Mouse (Mus musculus): ENCODE measurements around the gene Edn3.

Gene Edn3

GRCm38 (mm10) chr2:174760479-174761121, at the start of gene Edn3:
Gene Edn3, plus strand, starts transcription at chr2:174760619.
- DNase-seq (ENCODE audit: extremely low spot score) = peak; percentile 69

GRCm38 (mm10) chr2:174712043-174712442, 48.4 kb upstream of the Edn3 start:
- DNase-seq (ENCODE audit: extremely low spot score) = no peak

GRCm38 (mm10) chr2:174715938-174716337, 44.5 kb upstream of the Edn3 start:
- no peak for DNase-seq (ENCODE audit: extremely low spot score)

- DNase-seq (ENCODE audit: extremely low spot score) = no peak
Observed at GRCm38 (mm10) chr2:174717857-174718256, 42.6 kb upstream of the Edn3 start.

- DNase-seq (ENCODE audit: extremely low spot score) = no peak
Observed at GRCm38 (mm10) chr2:174727114-174727823, 33.1 kb upstream of the Edn3 start.

GRCm38 (mm10) chr2:174731939-174732338, 28.5 kb upstream of the Edn3 start:
- DNase-seq (ENCODE audit: extremely low spot score) = no peak

- DNase-seq (ENCODE audit: extremely low spot score) = no peak
Observed at GRCm38 (mm10) chr2:174735270-174735669, 25.1 kb upstream of the Edn3 start.

- no peak for DNase-seq (ENCODE audit: extremely low spot score)
Observed at GRCm38 (mm10) chr2:174747182-174747581, 13.2 kb upstream of the Edn3 start.

- DNase-seq (ENCODE audit: extremely low spot score) = no peak
Observed at GRCm38 (mm10) chr2:174748381-174748780, 12.0 kb upstream of the Edn3 start.

- DNase-seq (ENCODE audit: extremely low spot score) = no peak
Observed at GRCm38 (mm10) chr2:174753197-174753596, 7.2 kb upstream of the Edn3 start.

GRCm38 (mm10) chr2:174754231-174754630, 6.2 kb upstream of the Edn3 start:
- no peak for DNase-seq (ENCODE audit: extremely low spot score)

GRCm38 (mm10) chr2:174759189-174759588, 1.2 kb upstream of the Edn3 start:
- no peak for DNase-seq (ENCODE audit: extremely low spot score)

- peak; percentile 20 for DNase-seq (ENCODE audit: extremely low spot score)
Observed at GRCm38 (mm10) chr2:174761452-174762101, 1.2 kb downstream of the Edn3 start.

GRCm38 (mm10) chr2:174762310-174762709, 1.9 kb downstream of the Edn3 start:
- DNase-seq (ENCODE audit: extremely low spot score) = no peak

- peak; percentile 33 for DNase-seq (ENCODE audit: extremely low spot score)
Observed at GRCm38 (mm10) chr2:174768891-174769528, 8.6 kb downstream of the Edn3 start.

- DNase-seq (ENCODE audit: extremely low spot score) = no peak
Observed at GRCm38 (mm10) chr2:174774177-174775111, 14.0 kb downstream of the Edn3 start.

- DNase-seq (ENCODE audit: extremely low spot score) = peak; percentile 7
Observed at GRCm38 (mm10) chr2:174782016-174782415, 21.6 kb downstream of the Edn3 start.

GRCm38 (mm10) chr2:174782880-174783279, 22.5 kb downstream of the Edn3 start:
- DNase-seq (ENCODE audit: extremely low spot score) = no peak

GRCm38 (mm10) chr2:174788830-174789229, 28.4 kb downstream of the Edn3 start:
- no peak for DNase-seq (ENCODE audit: extremely low spot score)

- DNase-seq (ENCODE audit: extremely low spot score) = no peak
Observed at GRCm38 (mm10) chr2:174792436-174793125, 32.2 kb downstream of the Edn3 start.

GRCm38 (mm10) chr2:174793181-174793580, 32.8 kb downstream of the Edn3 start:
- DNase-seq (ENCODE audit: extremely low spot score) = no peak
